Mouse (Mus musculus) ES-E14 (cell line): ENCODE data around the gene Rapgef6.

ENCODE experiments used
- CHD2 ChIP-seq: IDR thresholded peaks from 2 replicates; pipeline ENCODE4 v1.6.1; 2014; ENCODE audit warnings: mild to moderate bottlenecking, low read depth, low read length, inconsistent platforms
- HCFC1 ChIP-seq: IDR thresholded peaks from 2 replicates; pipeline ENCODE4 v1.6.1; 2012; ENCODE audit warnings: low read length, inconsistent platforms, borderline replicate concordance; ENCODE audit not compliant: insufficient read depth
- MAFK ChIP-seq: IDR thresholded peaks from 2 replicates; pipeline ENCODE4 v1.6.1; 2014; ENCODE audit warnings: mild to moderate bottlenecking, low read depth, low read length, inconsistent platforms; ENCODE audit not compliant: insufficient read depth
- ZC3H11A ChIP-seq: IDR thresholded peaks from 2 replicates; pipeline ENCODE4 v1.6.1; 2012; ENCODE audit warnings: low read depth, mild to moderate bottlenecking, inconsistent platforms, low read length, borderline replicate concordance
- ZNF384 ChIP-seq: IDR thresholded peaks from 2 replicates; pipeline ENCODE4 v1.6.1; 2012; ENCODE audit warnings: low read depth, low read length, inconsistent platforms

DNA sequence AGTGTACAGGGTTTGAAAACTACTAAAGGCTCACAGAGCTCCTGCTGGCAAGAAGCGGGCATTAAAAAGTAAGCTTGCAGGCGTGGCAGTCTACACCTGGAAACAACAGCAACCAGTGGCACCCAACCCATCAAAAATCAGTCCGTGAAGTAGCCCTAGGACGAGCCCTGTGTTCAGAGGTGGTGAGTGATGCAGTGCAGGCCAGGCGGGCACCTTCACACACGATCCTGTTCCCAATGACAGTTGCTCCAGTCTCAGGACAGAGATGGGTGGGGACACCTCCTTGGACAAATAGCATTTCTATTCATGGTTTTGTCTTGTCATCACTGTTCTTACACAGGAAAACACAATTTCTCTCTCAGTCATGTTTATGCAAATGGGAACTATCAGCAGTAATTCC is 199.4 kb downstream of the Rapgef6 start:
- TF ChIP-seq HCFC1 (no peak), ZNF384 (no peak), CHD2 (no peak), ZC3H11A (no peak), MAFK (no peak)
